Mouse (Mus musculus) stomach, embryonic 15.5 days (tissue): ENCODE data around the gene Syt2. TPM values are rescaled to one million over a fixed set of nuclear protein-coding genes. Genes with fewer than 3 reads are reported as not detected.

Experiments used
- ATAC-seq: fragments of 200-750 bp; cut with Nextera tagmentation; 2 replicates; pipeline ENCODE4 v1.8.0; 2017; ENCODE audit warnings: low read depth, moderate number of reproducible peaks, moderate TSS enrichment; ENCODE audit not compliant: insufficient read depth, low FRiP score
- H3K27ac ChIP-seq: fragments of 300-500 bp; sonication (generic); 2 replicates; pipeline ENCODE4 v1.5.1; 2015; ENCODE audit warnings: mild to moderate bottlenecking, inconsistent platforms
- H3K27me3 ChIP-seq: fragments of 300-500 bp; sonication (generic); replicated peaks from 2 replicates; pipeline ENCODE4 v1.6.1; 2015; ENCODE audit warnings: inconsistent platforms
- H3K36me3 ChIP-seq: fragments of 300-500 bp; sonication (generic); 2 replicates; pipeline ENCODE4 v1.6.1; 2015; ENCODE audit warnings: inconsistent platforms
- H3K4me1 ChIP-seq: fragments of 300-500 bp; sonication (generic); 2 replicates; pipeline ENCODE4 v1.6.1; 2015; ENCODE audit warnings: inconsistent platforms
- H3K4me2 ChIP-seq: fragments of 300-500 bp; sonication (generic); 2 replicates; pipeline ENCODE4 v1.6.1; 2015; ENCODE audit warnings: mild to moderate bottlenecking, inconsistent platforms
- H3K4me3 ChIP-seq: fragments of 300-500 bp; sonication (generic); replicated peaks from 2 replicates; pipeline ENCODE4 v1.5.1; 2015; ENCODE audit warnings: inconsistent platforms
- H3K9ac ChIP-seq: fragments of 300-500 bp; sonication (generic); 2 replicates; pipeline ENCODE4 v1.6.1; 2015; ENCODE audit warnings: inconsistent platforms
- H3K9me3 ChIP-seq: fragments of 300-500 bp; sonication (generic); 2 replicates; pipeline ENCODE4 v1.6.1; 2016; ENCODE audit warnings: inconsistent platforms
- WGBS: fragments of 180-500 bp; shearing (Covaris S2); methylation state at CpG from one replicate; pipeline ENCODE4 v1.1.7; 2015; 5-methylcytosine and 5-hydroxymethylcytosine counted together
- polyA plus RNA-seq: library from polyadenylated mRNA; unstranded; fragments of >200 nt; fragmentation: Nextera tagmentation; extraction: Ambion mirVana; gene quantifications from 2 replicates; pipeline ENCODE4 v1.2.1, GENCODE M21; 2015

The Syt2 gene
- polyA plus RNA-seq, 1 experiment from 2014 or later, result 1.8 TPM

GRCm38 (mm10) chr1:134722891-134723290, 76.4 kb downstream of the Syt2 start:
- 0 out of 2 replicates have a peak, but pooled peaks cover 5% of the 10 kb centered on the region for H3K4me1 ChIP-seq
- H3K27me3 ChIP-seq, result no peaks in the 10 kb centered on the region
- no peak overlapping the region for H3K4me2 ChIP-seq
- no peak for ATAC-seq
- no peak overlapping the region for H3K4me3 ChIP-seq
- H3K9me3 ChIP-seq, result no peaks in the 10 kb centered on the region
- no peaks in the 10 kb centered on the region for H3K36me3 ChIP-seq
- 87% methylated on average over 7 of the region's 7 CpGs for WGBS
- H3K27ac ChIP-seq, result no peak overlapping the region
- no peak overlapping the region for H3K9ac ChIP-seq

GRCm38 (mm10) chr1:134725276-134725675, 78.8 kb downstream of the Syt2 start:
- H3K9ac ChIP-seq, result no peak overlapping the region
- 42% methylated on average over 5 of the region's 5 CpGs for WGBS
- ATAC-seq, result no peak
- 0 out of 2 replicates have a peak, but pooled peaks cover 13% of the 10 kb centered on the region for H3K4me1 ChIP-seq
- H3K9me3 ChIP-seq, result no peaks in the 10 kb centered on the region
- H3K4me2 ChIP-seq, result no peak overlapping the region
- H3K36me3 ChIP-seq, result no peaks in the 10 kb centered on the region
- H3K27ac ChIP-seq, result no peak overlapping the region
- no peak overlapping the region for H3K4me3 ChIP-seq
- no peaks in the 10 kb centered on the region for H3K27me3 ChIP-seq

- Histone ChIP-seq H3K27me3 (no peaks in the 10 kb centered on the region), H3K9me3 (no peaks in the 10 kb centered on the region), H3K36me3 (no peaks in the 10 kb centered on the region), H3K4me1 (0 out of 2 replicates have a peak, but pooled peaks cover 13% of the 10 kb centered on the region), H3K9ac (no peak overlapping the region), H3K27ac (no peak overlapping the region), H3K4me2 (no peak overlapping the region), H3K4me3 (no peak overlapping the region)
- 89% methylated on average over 7 of the region's 7 CpGs for WGBS
- no peak for ATAC-seq
Observed at GRCm38 (mm10) chr1:134726480-134726879, 80.0 kb downstream of the Syt2 start.

- Histone ChIP-seq H3K4me3 (no peak overlapping the region), H3K9me3 (no peaks in the 10 kb centered on the region), H3K9ac (no peak overlapping the region), H3K4me2 (no peak overlapping the region), H3K27ac (peak overlapping the region; percentile 14; the same call in 1 of the 2 replicates), H3K4me1 (0 out of 2 replicates have a peak, but pooled peaks cover 13% of the 10 kb centered on the region), H3K36me3 (no peaks in the 10 kb centered on the region), H3K27me3 (no peaks in the 10 kb centered on the region)
- ATAC-seq, result peak; percentile 44; the same call in 1 of the 2 replicates
- WGBS, result 60% methylated on average over 8 of the region's 8 CpGs
Observed at GRCm38 (mm10) chr1:134727256-134727655, 80.8 kb downstream of the Syt2 start.

GRCm38 (mm10) chr1:134733659-134734058, 87.2 kb downstream of the Syt2 start:
- Histone ChIP-seq H3K4me1 (no peaks in the 10 kb centered on the region), H3K9me3 (no peaks in the 10 kb centered on the region), H3K4me2 (no peak overlapping the region), H3K4me3 (no peak overlapping the region), H3K27me3 (no peaks in the 10 kb centered on the region), H3K36me3 (no peaks in the 10 kb centered on the region), H3K9ac (no peak overlapping the region), H3K27ac (no peak overlapping the region; the same call in 1 of the 2 replicates)
- ATAC-seq, result peak; percentile 56; the same call in 1 of the 2 replicates
- 62% methylated on average over 5 of the region's 5 CpGs for WGBS

- Histone ChIP-seq H3K9ac (no peak overlapping the region), H3K27ac (no peak overlapping the region), H3K27me3 (no peaks in the 10 kb centered on the region), H3K9me3 (no peaks in the 10 kb centered on the region), H3K36me3 (no peaks in the 10 kb centered on the region), H3K4me2 (no peak overlapping the region), H3K4me3 (no peak overlapping the region), H3K4me1 (no peaks in the 10 kb centered on the region)
- 67% methylated on average over 9 of the region's 9 CpGs for WGBS
- ATAC-seq, result no peak
Observed at GRCm38 (mm10) chr1:134737463-134737862, 91.0 kb downstream of the Syt2 start.

GRCm38 (mm10) chr1:134741433-134741832, 95.0 kb downstream of the Syt2 start:
- no peaks in the 10 kb centered on the region for H3K36me3 ChIP-seq
- no peaks in the 10 kb centered on the region for H3K9me3 ChIP-seq
- H3K4me3 ChIP-seq, result no peak overlapping the region
- WGBS, result 81% methylated on average over 6 of the region's 6 CpGs
- ATAC-seq, result no peak
- H3K27ac ChIP-seq, result peak overlapping the region; percentile 59; the same call in 1 of the 2 replicates
- H3K4me1 ChIP-seq, result 0 out of 2 replicates have a peak, but pooled peaks cover 4% of the 10 kb centered on the region
- no peaks in the 10 kb centered on the region for H3K27me3 ChIP-seq
- H3K4me2 ChIP-seq, result no peak overlapping the region
- no peak overlapping the region for H3K9ac ChIP-seq

GRCm38 (mm10) chr1:134741946-134742661, 95.6 kb downstream of the Syt2 start:
- peak overlapping the region; percentile 59; the same call in 1 of the 2 replicates for H3K27ac ChIP-seq
- peak; percentile 82 for ATAC-seq
- WGBS, result 55% methylated on average over 7 of the region's 7 CpGs
- no peaks in the 10 kb centered on the region for H3K36me3 ChIP-seq
- H3K4me2 ChIP-seq, result no peak overlapping the region
- H3K27me3 ChIP-seq, result no peaks in the 10 kb centered on the region
- no peaks in the 10 kb centered on the region for H3K9me3 ChIP-seq
- H3K4me1 ChIP-seq, result 0 out of 2 replicates have a peak, but pooled peaks cover 4% of the 10 kb centered on the region
- no peak overlapping the region for H3K4me3 ChIP-seq
- no peak overlapping the region for H3K9ac ChIP-seq

GRCm38 (mm10) chr1:134745648-134746047, 99.2 kb downstream of the Syt2 start:
- no peaks in the 10 kb centered on the region for H3K9me3 ChIP-seq
- H3K4me2 ChIP-seq, result no peak overlapping the region
- peaks cover 18% of the 10 kb centered on the region for H3K4me1 ChIP-seq
- no peak overlapping the region for H3K4me3 ChIP-seq
- no peaks in the 10 kb centered on the region for H3K36me3 ChIP-seq
- H3K27ac ChIP-seq, result no peak overlapping the region
- H3K27me3 ChIP-seq, result no peaks in the 10 kb centered on the region
- H3K9ac ChIP-seq, result no peak overlapping the region
- ATAC-seq, result no peak
- 48% methylated on average over 5 of the region's 6 CpGs for WGBS

- Histone ChIP-seq H3K9ac (no peak overlapping the region), H3K9me3 (no peaks in the 10 kb centered on the region), H3K4me2 (peak overlapping the region; percentile 26; the same call in 1 of the 2 replicates), H3K36me3 (no peaks in the 10 kb centered on the region), H3K27ac (no peak overlapping the region), H3K27me3 (no peaks in the 10 kb centered on the region), H3K4me1 (peaks cover 25% of the 10 kb centered on the region), H3K4me3 (no peak overlapping the region)
- 24% methylated on average over 23 of the region's 23 CpGs for WGBS
- no peak for ATAC-seq
Observed at GRCm38 (mm10) chr1:134747236-134748174, 101.0 kb downstream of the Syt2 start.

GRCm38 (mm10) chr1:134749889-134750288, 103.4 kb downstream of the Syt2 start:
- Histone ChIP-seq H3K36me3 (no peaks in the 10 kb centered on the region), H3K4me1 (peaks cover 47% of the 10 kb centered on the region), H3K27ac (peak overlapping the region; percentile 68; the same call in 1 of the 2 replicates), H3K4me2 (no peak overlapping the region), H3K27me3 (no peaks in the 10 kb centered on the region), H3K9ac (no peak overlapping the region), H3K9me3 (no peaks in the 10 kb centered on the region), H3K4me3 (no peak overlapping the region)
- peak; percentile 59; the same call in 1 of the 2 replicates for ATAC-seq
- 36% methylated on average over 7 of the region's 7 CpGs for WGBS
